Mouse (Mus musculus) layer of hippocampus, adult 18-20 months (tissue): ENCODE data around the gene Tas2r120. TPM values are rescaled to one million over a fixed set of nuclear protein-coding genes. Genes with fewer than 3 reads are reported as not detected.
"Not testable (repeated sequence)": the region's sequence is repeated elsewhere in the genome, so short reads cannot be mapped to it uniquely, and the experiment has no call there.

Experiments
- DNase-seq, 2 experiments: peaks; one replicate each; pipeline ENCODE4 v3.0.0; 2022; ENCODE audit warnings: low spot score in 2 of 2
- long read RNA-seq: library from polyadenylated mRNA; stranded (forward); transcript quantifications from one replicate; pipeline ENCODE4 v2.0.0, GENCODE M21; 2021
- total RNA-seq, 2 experiments: library from RNA; stranded (reverse); gene quantifications; 2 replicates each; pipeline ENCODE4 v1.2.3; 2021

The Tas2r120 gene
- not detected for total RNA-seq
- long read RNA-seq, result 0 reads

DNA sequence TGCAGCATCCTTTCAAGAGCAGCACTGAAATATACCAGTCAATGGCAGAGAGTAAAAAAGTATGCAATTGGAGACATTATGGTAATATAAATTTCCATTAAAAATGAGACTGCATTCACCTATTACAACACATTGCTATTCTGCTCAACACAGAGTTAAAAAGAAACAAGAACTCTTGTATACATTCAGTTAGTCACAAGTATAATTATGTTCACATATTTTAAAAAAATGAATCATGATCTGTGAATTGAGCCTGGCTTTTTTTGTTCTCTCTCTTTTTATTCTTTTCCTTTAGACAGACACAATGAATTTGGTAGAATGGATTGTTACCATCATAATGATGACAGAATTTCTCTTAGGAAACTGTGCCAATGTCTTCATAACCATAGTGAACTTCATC is at the start of gene Tas2r120:
Gene Tas2r120 (plus strand): TSS at position 301 of the 400 bp plus-strand sequence.
- DNase-seq, result no peak

- DNase-seq, result peak in 1 of 2 experiments; percentile 13
Measured at GRCm38 (mm10) chr6:132649399-132649798, 7.4 kb upstream of the Tas2r120 start.

DNA sequence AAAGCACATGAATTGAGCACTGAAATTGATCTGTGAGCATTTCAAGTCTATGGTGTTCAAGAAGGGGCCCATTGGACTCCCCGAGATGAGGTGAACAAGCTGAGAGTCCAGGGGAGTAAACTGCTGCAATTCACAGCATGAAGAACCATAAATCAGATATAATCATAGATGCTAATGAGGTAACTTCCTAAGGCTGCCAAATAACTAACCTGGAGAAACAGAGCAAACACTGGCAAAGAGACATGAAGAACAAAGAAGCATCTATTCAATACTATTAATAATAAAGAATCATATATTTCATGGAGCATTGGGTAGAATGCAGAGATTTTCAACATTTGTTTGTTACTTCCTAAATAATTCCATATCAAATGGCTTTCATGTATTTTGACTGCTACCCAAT is 5.3 kb upstream of the Tas2r120 start, which contains the start of gene A630073D07Rik:
Gene A630073D07Rik (minus strand): TSS at position 101 of the 400 bp plus-strand sequence.
- no peak for DNase-seq

- DNase-seq, result not testable (repeated sequence)
Measured at GRCm38 (mm10) chr6:132691596-132691995, 34.8 kb downstream of the Tas2r120 start.

DNA sequence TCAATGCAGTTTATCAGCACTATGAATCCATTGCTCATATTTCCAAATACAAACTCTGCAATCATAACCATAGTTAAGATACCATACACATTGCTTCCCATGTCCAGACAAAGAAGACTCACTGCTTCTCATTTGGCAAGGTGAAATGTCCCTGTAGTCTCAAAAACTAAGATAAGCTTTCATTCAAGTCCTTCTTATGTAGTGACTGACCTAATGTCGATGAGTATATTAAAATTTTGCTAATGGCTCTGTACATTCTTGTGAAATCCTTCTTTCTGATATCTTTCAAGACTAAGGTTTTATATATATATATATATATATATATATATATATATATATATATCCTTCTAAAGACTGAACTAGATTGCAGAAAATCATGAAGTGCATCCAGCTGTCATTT is 44.2 kb downstream of the Tas2r120 start, which contains the start of gene Tas2r121:
Gene Tas2r121 (minus strand): TSS at position 101 of the 400 bp plus-strand sequence.
- no peak for DNase-seq

Other genes starting within 250 kb of the Tas2r120 start
- not detected for gene Prh1, start 87.1 kb upstream of the Tas2r120 start, total RNA-seq
- not detected for gene Prp2, start 61.0 kb upstream of the Tas2r120 start, total RNA-seq
- not detected for gene A630073D07Rik, start 5.4 kb upstream of the Tas2r120 start, total RNA-seq
- gene Tas2r121, start 44.1 kb downstream of the Tas2r120 start, total RNA-seq, result not detected
- not detected for gene Tas2r122, start 55.0 kb downstream of the Tas2r120 start, total RNA-seq
- not detected for gene Tas2r115, start 81.1 kb downstream of the Tas2r120 start, total RNA-seq
- not detected for gene Tas2r124, start 97.8 kb downstream of the Tas2r120 start, total RNA-seq
- gene Tas2r102, start 105.2 kb downstream of the Tas2r120 start, total RNA-seq, result not detected
- gene Tas2r136, start 121.2 kb downstream of the Tas2r120 start, total RNA-seq, result not detected
- gene Tas2r117, start 145.9 kb downstream of the Tas2r120 start, total RNA-seq, result not detected
- not detected for gene Tas2r123, start 190.2 kb downstream of the Tas2r120 start, total RNA-seq
- not detected for gene Tas2r116, start 198.5 kb downstream of the Tas2r120 start, total RNA-seq
- not detected for gene Tas2r110, start 211.1 kb downstream of the Tas2r120 start, total RNA-seq
- not detected for gene Tas2r113, start 236.1 kb downstream of the Tas2r120 start, total RNA-seq